Mouse (Mus musculus): ENCODE data around the gene Limch1.

DNA sequence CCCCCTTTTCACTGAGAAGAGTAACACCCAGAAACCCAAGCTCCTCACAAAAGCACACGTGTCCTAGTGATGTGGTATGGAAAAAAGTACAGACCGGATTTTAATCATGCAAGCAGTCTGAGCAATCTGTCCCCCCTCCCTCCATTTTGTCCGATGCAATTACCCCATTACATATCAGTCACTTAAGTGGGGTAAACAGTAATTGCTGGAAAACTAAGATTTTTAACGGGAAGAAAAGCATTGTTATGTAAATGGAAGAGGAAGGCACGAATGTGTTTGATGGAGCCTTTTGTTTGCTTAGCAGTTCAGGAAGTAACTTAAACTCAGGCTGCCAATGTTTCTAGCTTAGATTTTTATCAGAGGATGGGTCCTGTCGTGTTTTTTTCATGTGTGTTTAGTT is 70.2 kb downstream of the Limch1 start:
- TF ChIP-seq GATA1 (IDR thresholded peaks at IDR 0.05; ENCODE audit: borderline replicate concordance, low read length) (no peak), CTCF (IDR thresholded peaks at IDR 0.05; ENCODE audit: low read depth, low read length) (no peak), POLR2AphosphoS5 (IDR thresholded peaks at IDR 0.05; ENCODE audit: insufficient replicate concordance, low read depth, low read length) (no peak), GATA2 (IDR thresholded peaks at IDR 0.05; ENCODE audit: borderline replicate concordance, low read depth, low read length) (no peak), TAL1 (conservative IDR thresholded peaks at IDR 0.05; ENCODE audit: low read depth, low read length) (no peak)
